In genomic region chr1:38334206-38334605, GRCm38 (mm10) we compare ENCODE assay signal across 9 mouse cellular contexts.
DNase-seq lines count a peak whose midpoint lies in the region; ATAC-seq and TF ChIP-seq lines count a peak whose summit lies in the region.
"Had no signal": no experiment of that assay in that cellular context is flagged by ENCODE, and none has a peak within 500 bp of the region (broad histone marks: within the 10 kb centered on the region; RNA-seq: fewer than 3 reads in every experiment).

No protein-coding gene starts in this region.

- ATAC-seq in forebrain, embryonic 13.5 days = no peak
- no peak for ATAC-seq in forebrain, embryonic 11.5 days (replicated peaks; ENCODE audit: low FRiP score)
- no peak for ATAC-seq in liver, postnatal 0 days

- no peaks in the 10 kb centered on the region for H3K36me3 ChIP-seq in forebrain, embryonic 13.5 days (ENCODE audit: poor library complexity, severe bottlenecking)
- no peaks in the 10 kb centered on the region for H3K36me3 ChIP-seq in forebrain, embryonic 11.5 days (ENCODE audit: control insufficient read depth, insufficient read depth, low read length)
- H3K36me3 ChIP-seq in liver, postnatal 0 days (replicated peaks; ENCODE audit: insufficient read depth, low read length) = no peaks in the 10 kb centered on the region
- H3K36me3 ChIP-seq: midbrain, embryonic 12.5 days had no signal

- H3K9me3 ChIP-seq in forebrain, embryonic 13.5 days (replicated peaks) = no peaks in the 10 kb centered on the region
- no peaks in the 10 kb centered on the region for H3K9me3 ChIP-seq in forebrain, embryonic 11.5 days (ENCODE audit: control insufficient read depth, low read length)
- H3K9me3 ChIP-seq in liver, postnatal 0 days (ENCODE audit: low read length) = no peaks in the 10 kb centered on the region
- H3K9me3 ChIP-seq: midbrain, embryonic 12.5 days had no signal

- TF ChIP-seq CTCF in liver, postnatal 0 days (IDR thresholded peaks at IDR 0.05; ENCODE audit: low read depth) = no peak

- H3K9ac ChIP-seq in forebrain, embryonic 13.5 days = no peak overlapping the region
- no peak overlapping the region for H3K9ac ChIP-seq in forebrain, embryonic 11.5 days (ENCODE audit: low read length)
- H3K9ac ChIP-seq in liver, postnatal 0 days (replicated peaks) = no peak overlapping the region
- H3K9ac ChIP-seq: midbrain, embryonic 12.5 days had no signal

- H3K27me3 ChIP-seq in forebrain, embryonic 13.5 days = no peaks in the 10 kb centered on the region
- H3K27me3 ChIP-seq in forebrain, embryonic 11.5 days (ENCODE audit: control insufficient read depth, insufficient read depth, low read length) = no peaks in the 10 kb centered on the region
- no peaks in the 10 kb centered on the region for H3K27me3 ChIP-seq in liver, postnatal 0 days (ENCODE audit: insufficient read depth, low read length)
- H3K27me3 ChIP-seq: midbrain, embryonic 12.5 days had no signal

- intact Hi-C loops in left cerebral cortex, postnatal 10 days (cut with DNase I) = no loop called here

- TF ChIP-seq EP300 in liver, postnatal 0 days (IDR thresholded peaks at IDR 0.05; ENCODE audit: low read depth) = no peak

- peak overlapping the region; percentile 0 for H3K27ac ChIP-seq in forebrain, embryonic 13.5 days
- H3K27ac ChIP-seq in forebrain, embryonic 11.5 days (ENCODE audit: low read depth, low read length) = no peak overlapping the region
- no peak overlapping the region for H3K27ac ChIP-seq in liver, postnatal 0 days (ENCODE audit: low read depth)
- H3K27ac ChIP-seq: midbrain, embryonic 12.5 days had no signal

- no peak overlapping the region for H3K4me2 ChIP-seq in forebrain, embryonic 13.5 days
- no peak overlapping the region for H3K4me2 ChIP-seq in forebrain, embryonic 11.5 days (ENCODE audit: low read depth, low read length, severe bottlenecking)
- no peak overlapping the region for H3K4me2 ChIP-seq in liver, postnatal 0 days (ENCODE audit: low read depth, low read length)
- H3K4me2 ChIP-seq: midbrain, embryonic 12.5 days had no signal

- DNase-seq in forebrain, embryonic 11.5 days (ENCODE audit: low spot score) = no peak
- DNase-seq in NIH3T3 (ENCODE audit: low read depth) = peak; percentile 75
- DNase-seq in frontal cortex, postnatal 10 days (ENCODE audit: low spot score in 2 of 2) = peak; percentile 24 to 39
- peak; percentile 55 to 67 for DNase-seq in left cerebral cortex, postnatal 10 days (ENCODE audit: extremely low spot score in 1 of 2, low spot score in 2 of 2)
- DNase-seq in urinary bladder, postnatal 14 days (ENCODE audit: low spot score) = no peak
- DNase-seq in liver, postnatal 0 days = no peak
- no peak for DNase-seq in spleen, postnatal 36 days (ENCODE audit: low spot score in 2 of 2)

- no peak overlapping the region for H3K4me3 ChIP-seq in forebrain, embryonic 13.5 days
- H3K4me3 ChIP-seq in forebrain, embryonic 11.5 days (ENCODE audit: low read depth, low read length) = no peak overlapping the region
- H3K4me3 ChIP-seq in liver, postnatal 0 days (ENCODE audit: low read depth, low read length) = no peak overlapping the region
- H3K4me3 ChIP-seq: midbrain, embryonic 12.5 days had no signal

- H3K4me1 ChIP-seq in forebrain, embryonic 13.5 days = peaks cover 16% of the 10 kb centered on the region
- peaks cover 3% of the 10 kb centered on the region; the same call in 1 of the 2 replicates for H3K4me1 ChIP-seq in forebrain, embryonic 11.5 days (replicated peaks; ENCODE audit: control insufficient read depth, insufficient read depth, low read length)
- H3K4me1 ChIP-seq in liver, postnatal 0 days (ENCODE audit: insufficient read depth) = no peaks in the 10 kb centered on the region

- WGBS in forebrain, embryonic 13.5 days = 84% methylated on average over 7 of the region's 7 CpGs
- 90% methylated on average over 7 of the region's 7 CpGs for WGBS in forebrain, embryonic 11.5 days
- 72% methylated on average over 7 of the region's 7 CpGs for WGBS in liver, postnatal 0 days (ENCODE audit: insufficient replicate concordance)

Comparison
In these comparisons a context has a peak if more than half of its experiments do, and no peak if none do; other contexts are left out.
1. DNase-seq: peak in NIH3T3 (single experiment), frontal cortex, postnatal 10 days (2 of 2) and left cerebral cortex, postnatal 10 days (2 of 2); none in forebrain, embryonic 11.5 days (single experiment), urinary bladder, postnatal 14 days (single experiment), liver, postnatal 0 days (single experiment) and spleen, postnatal 36 days (0 of 2).